In the genomic region with DNA sequence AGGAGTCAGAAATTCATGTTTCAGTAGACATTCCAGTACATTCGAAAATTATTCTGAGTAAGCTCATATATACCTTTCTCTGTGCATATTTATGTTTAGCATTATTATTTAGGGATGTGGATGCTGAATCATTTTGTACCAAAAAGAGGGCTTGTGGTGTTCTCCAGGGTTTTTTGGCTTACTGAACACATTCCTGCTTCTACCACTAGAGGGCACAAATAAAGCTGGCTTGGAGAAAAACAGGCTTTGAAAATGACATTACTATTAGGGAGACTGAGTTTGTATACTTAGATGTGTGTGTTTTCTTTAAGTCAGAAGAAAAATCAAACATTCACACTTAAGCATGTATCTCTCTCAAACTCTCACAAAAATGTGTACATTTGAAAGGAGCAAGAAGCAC, we compare ENCODE assay signal across 10 mouse cellular contexts.
DNase-seq lines count a peak whose midpoint lies in the region; ATAC-seq and TF ChIP-seq lines count a peak whose summit lies in the region.
"Had no signal": no experiment of that assay in that cellular context is flagged by ENCODE, and none has a peak within 500 bp of the region (broad histone marks: within the 10 kb centered on the region; RNA-seq: fewer than 3 reads in every experiment).

No protein-coding gene starts in this region.

- H3K79me2 ChIP-seq in liver, adult 2 months (ENCODE audit: control insufficient read depth, insufficient read depth, low read length): no peaks in the 10 kb centered on the region

- no peaks in the 10 kb centered on the region for H3K4me1 ChIP-seq in forebrain, embryonic 14.5 days (ENCODE audit: control insufficient read depth, insufficient read depth, low read length)
- no peaks in the 10 kb centered on the region for H3K4me1 ChIP-seq in forebrain, embryonic 11.5 days (replicated peaks; ENCODE audit: control insufficient read depth, insufficient read depth, low read length)
- no peaks in the 10 kb centered on the region for H3K4me1 ChIP-seq in liver, adult 2 months (ENCODE audit: control insufficient read depth, insufficient read depth, low read length)

- peak; percentile 48; the same call in 1 of the 2 replicates for ATAC-seq in forebrain, embryonic 14.5 days
- no peak for ATAC-seq in forebrain, embryonic 11.5 days (replicated peaks; ENCODE audit: low FRiP score)
- no peak for ATAC-seq in erythroid progenitor cell, adult 5-6 weeks (replicated peaks; ENCODE audit: low FRiP score, poor library complexity, severe bottlenecking)

- peak; percentile 72 for DNase-seq in forebrain, embryonic 14.5 days (ENCODE audit: low spot score)
- DNase-seq in forebrain, embryonic 11.5 days (ENCODE audit: low spot score): no peak
- peak; percentile 25 for DNase-seq in liver, adult 2 months (ENCODE audit: extremely low read depth, low read depth, low spot score)
- DNase-seq in liver: no peak
- peak; percentile 40 for DNase-seq in NIH3T3 (ENCODE audit: low read depth)
- peak; percentile 24 for DNase-seq in hindlimb bud, embryonic 11.5 days (ENCODE audit: extremely low spot score, low read depth, low spot score)
- DNase-seq in adrenal gland, adult 18-20 months (ENCODE audit: low spot score in 2 of 2): no peak
- DNase-seq: kidney, adult 11 months had no signal

- no peak overlapping the region for H3K9ac ChIP-seq in forebrain, embryonic 14.5 days (ENCODE audit: low read length)
- H3K9ac ChIP-seq in forebrain, embryonic 11.5 days (ENCODE audit: low read length): no peak overlapping the region
- no peak overlapping the region for H3K9ac ChIP-seq in liver, adult 2 months (ENCODE audit: low read depth, low read length)

- no peaks in the 10 kb centered on the region for H3K9me3 ChIP-seq in forebrain, embryonic 14.5 days (replicated peaks; ENCODE audit: control insufficient read depth, low read length)
- no peaks in the 10 kb centered on the region for H3K9me3 ChIP-seq in forebrain, embryonic 11.5 days (ENCODE audit: control insufficient read depth, low read length)

- H3K4me2 ChIP-seq in forebrain, embryonic 14.5 days (ENCODE audit: low read length): no peak overlapping the region
- no peak overlapping the region for H3K4me2 ChIP-seq in forebrain, embryonic 11.5 days (ENCODE audit: low read depth, low read length, severe bottlenecking)

- peak; percentile 49 for TF ChIP-seq CTCF in liver, adult 2 months (IDR thresholded peaks at IDR 0.05; ENCODE audit: low read depth, low read length)

- 3% methylated on average over 1 of the region's 1 CpGs for WGBS in forebrain, embryonic 14.5 days
- 0% methylated on average over 1 of the region's 1 CpGs for WGBS in forebrain, embryonic 11.5 days
- 2% methylated on average over 1 of the region's 1 CpGs for WGBS in liver, adult 2 months

- no peaks in the 10 kb centered on the region for H3K36me3 ChIP-seq in forebrain, embryonic 14.5 days (ENCODE audit: control insufficient read depth, insufficient read depth, low read length)
- no peaks in the 10 kb centered on the region for H3K36me3 ChIP-seq in forebrain, embryonic 11.5 days (ENCODE audit: control insufficient read depth, insufficient read depth, low read length)
- no peaks in the 10 kb centered on the region for H3K36me3 ChIP-seq in liver, adult 2 months (ENCODE audit: control insufficient read depth, insufficient read depth, low read length)

- H3K27ac ChIP-seq in forebrain, embryonic 14.5 days (ENCODE audit: low read depth, low read length): no peak overlapping the region
- H3K27ac ChIP-seq in forebrain, embryonic 11.5 days (ENCODE audit: low read depth, low read length): no peak overlapping the region
- H3K27ac ChIP-seq in liver, adult 2 months (replicated peaks; ENCODE audit: insufficient read depth, low read depth, low read length): no peak overlapping the region

- TF ChIP-seq POLR2A in liver, adult 2 months (IDR thresholded peaks at IDR 0.05; ENCODE audit: extremely low read depth, insufficient read depth, low read length): no peak

- no peak overlapping the region for H3K4me3 ChIP-seq in forebrain, embryonic 14.5 days (ENCODE audit: low read depth, low read length)
- no peak overlapping the region for H3K4me3 ChIP-seq in forebrain, embryonic 11.5 days (ENCODE audit: low read depth, low read length)
- H3K4me3 ChIP-seq in liver, adult 2 months (ENCODE audit: insufficient read depth, low read depth, low read length): no peak overlapping the region
- H3K4me3 ChIP-seq: erythroblast, embryonic 14.5 days had no signal

- no peaks in the 10 kb centered on the region for H3K27me3 ChIP-seq in forebrain, embryonic 14.5 days (replicated peaks; ENCODE audit: control insufficient read depth, insufficient read depth, low read length)
- H3K27me3 ChIP-seq in forebrain, embryonic 11.5 days (ENCODE audit: control insufficient read depth, insufficient read depth, low read length): no peaks in the 10 kb centered on the region
- no peaks in the 10 kb centered on the region for H3K27me3 ChIP-seq in liver, adult 2 months (ENCODE audit: control insufficient read depth, insufficient read depth, low read length)

Comparison
In these comparisons a context has a peak if more than half of its experiments do, and no peak if none do; other contexts are left out.
1. DNase-seq: peak in forebrain, embryonic 14.5 days (single experiment), liver, adult 2 months (single experiment), NIH3T3 (single experiment) and hindlimb bud, embryonic 11.5 days (single experiment); none in forebrain, embryonic 11.5 days (single experiment), liver (single experiment) and adrenal gland, adult 18-20 months (0 of 2).